Mouse (Mus musculus) neural tube, embryonic 14.5 days (tissue): ENCODE data around the gene Rhbg. TPM values are rescaled to one million over a fixed set of nuclear protein-coding genes. Genes with fewer than 3 reads are reported as not detected.

ENCODE experiments used
- ATAC-seq: fragments of 200-750 bp; cut with Nextera tagmentation; 2 replicates; pipeline ENCODE4 v1.8.0; 2017; ENCODE audit warnings: low read depth, mild to moderate bottlenecking, moderate TSS enrichment, moderate library complexity
- H3K27ac ChIP-seq: fragments of 300-500 bp; sonication (generic); 2 replicates; pipeline ENCODE4 v1.5.1; 2014; ENCODE audit warnings: low read depth, mild to moderate bottlenecking, control low read depth, low read length, moderate library complexity, mixed read lengths
- H3K27me3 ChIP-seq: fragments of 300-500 bp; sonication (generic); 2 replicates; pipeline ENCODE4 v1.6.1; 2014; ENCODE audit warnings: low read length; ENCODE audit not compliant: control insufficient read depth, insufficient read depth
- H3K36me3 ChIP-seq: fragments of 300-500 bp; sonication (generic); 2 replicates; pipeline ENCODE4 v1.6.1; 2014; ENCODE audit warnings: low read length, mixed read lengths; ENCODE audit not compliant: control insufficient read depth, insufficient read depth
- H3K4me1 ChIP-seq: fragments of 300-500 bp; sonication (generic); 2 replicates; pipeline ENCODE4 v1.6.1; 2014; ENCODE audit warnings: low read length; ENCODE audit not compliant: control insufficient read depth, insufficient read depth
- H3K4me2 ChIP-seq: fragments of 300-500 bp; sonication (generic); 2 replicates; pipeline ENCODE4 v1.6.1; 2014; ENCODE audit warnings: mild to moderate bottlenecking, low read depth, low read length, control low read depth
- H3K4me3 ChIP-seq: fragments of 300-500 bp; sonication (generic); 2 replicates; pipeline ENCODE4 v1.5.1; 2014; ENCODE audit warnings: low read depth, low read length, control low read depth, mixed read lengths
- H3K9ac ChIP-seq: fragments of 300-500 bp; sonication (generic); replicated peaks from 2 replicates; pipeline ENCODE4 v1.6.1; 2014; ENCODE audit warnings: low read depth, mild to moderate bottlenecking, control low read depth, low read length, mixed read lengths
- H3K9me3 ChIP-seq: fragments of 300-500 bp; sonication (generic); 2 replicates; pipeline ENCODE4 v1.6.1; 2016; ENCODE audit warnings: low read length; ENCODE audit not compliant: control insufficient read depth
- WGBS: fragments of 180-500 bp; shearing (Covaris S2); extraction: QIAGEN DNeasy Blood & Tissue Kit; methylation state at CpG from one replicate; pipeline ENCODE4 v1.1.7; 2014; 5-methylcytosine and 5-hydroxymethylcytosine counted together
- microRNA-seq: library from miRNA; unstranded; fragments of <30 nt; microRNA quantifications from one replicate; pipeline ENCODE4, GENCODE M21; 2016
- polyA plus RNA-seq: library from polyadenylated mRNA; unstranded; fragments of >200 nt; fragmentation: Nextera tagmentation; extraction: Ambion mirVana; gene quantifications from 2 replicates; pipeline ENCODE4 v1.2.1, GENCODE M21; 2014

The Rhbg gene
- polyA plus RNA-seq, 1 experiment from 2014 or later: 0.51 TPM

DNA sequence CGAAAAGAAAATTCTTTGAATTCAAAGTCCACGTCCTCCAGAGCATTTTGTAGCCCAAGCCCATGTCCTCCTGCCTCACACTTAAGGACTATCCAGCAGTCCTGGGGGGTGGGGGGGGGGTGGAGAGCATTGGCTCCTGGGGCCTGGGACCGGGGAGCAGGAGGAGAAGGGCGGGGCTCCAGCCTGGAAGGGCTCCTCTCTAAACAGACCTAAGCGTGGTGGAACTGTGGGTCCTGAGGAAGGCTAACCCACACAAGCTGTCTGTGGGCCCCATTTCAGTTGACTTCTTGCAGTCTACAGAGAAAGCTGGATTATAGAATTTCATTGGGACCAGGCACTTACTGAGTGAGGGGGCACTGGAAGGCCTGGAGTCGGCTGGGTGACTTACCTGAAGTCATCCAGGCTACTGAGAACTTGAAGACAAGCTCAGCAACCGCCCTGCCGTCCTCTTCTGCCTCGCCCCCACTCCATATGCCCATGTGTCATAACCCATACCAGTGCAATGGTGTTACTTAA lies 55.9 kb downstream of the Rhbg start:
- H3K9me3 ChIP-seq: no peaks in the 10 kb centered on the region
- no peaks in the 10 kb centered on the region for H3K36me3 ChIP-seq
- no peaks in the 10 kb centered on the region for H3K27me3 ChIP-seq
- peaks cover 26% of the 10 kb centered on the region for H3K4me1 ChIP-seq
- no peak overlapping the region for H3K9ac ChIP-seq
- peak overlapping the region; percentile 39; the same call in 1 of the 2 replicates for H3K4me2 ChIP-seq
- no peak overlapping the region for H3K4me3 ChIP-seq
- peak overlapping the region; percentile 53 for H3K27ac ChIP-seq
- no peak; the same call in 1 of the 2 replicates for ATAC-seq
- WGBS: 12% methylated on average over 9 of the region's 9 CpGs

DNA sequence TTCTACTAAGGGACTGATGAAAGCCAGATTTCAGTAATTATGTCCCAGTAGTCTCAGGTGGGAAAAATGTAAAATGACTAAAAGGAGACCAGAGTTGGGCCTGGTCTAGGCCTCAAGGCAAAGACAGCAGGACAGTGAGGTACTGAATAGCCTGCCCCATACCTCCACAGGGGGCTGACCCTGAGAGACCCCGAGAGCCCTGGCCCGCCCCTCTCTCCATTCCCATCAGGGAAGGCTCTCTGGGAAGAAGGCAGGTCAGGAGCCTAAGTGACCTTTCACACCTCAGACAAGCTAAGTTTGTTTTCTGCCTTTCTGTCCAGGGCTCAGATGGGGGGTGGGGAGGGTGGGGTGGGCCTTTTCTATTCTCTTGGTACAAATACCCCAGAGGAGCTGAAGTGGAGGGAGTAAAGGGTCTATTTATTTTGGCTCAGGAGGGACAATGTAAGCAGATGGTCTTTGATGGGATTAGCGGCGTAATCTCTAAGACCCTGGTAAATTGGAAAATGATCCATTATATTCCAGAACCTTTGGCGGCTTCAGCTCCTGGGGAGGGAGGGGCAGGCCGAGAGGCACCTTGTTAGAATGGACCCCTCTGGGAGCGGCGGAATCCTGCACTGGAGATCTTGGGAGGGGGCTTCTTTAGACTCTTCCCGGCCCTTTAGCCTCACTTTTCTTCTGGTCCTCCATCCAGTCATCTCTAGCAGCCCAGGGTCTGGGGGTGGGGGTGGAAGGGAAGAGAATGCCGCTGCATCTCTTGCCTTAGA lies 56.6 kb downstream of the Rhbg start:
- WGBS: 7% methylated on average over 9 of the region's 10 CpGs
- H3K36me3 ChIP-seq: no peaks in the 10 kb centered on the region
- H3K4me3 ChIP-seq: no peak overlapping the region
- peak overlapping the region; percentile 53 for H3K27ac ChIP-seq
- H3K9me3 ChIP-seq: no peaks in the 10 kb centered on the region
- H3K4me2 ChIP-seq: peak overlapping the region; percentile 39; the same call in 1 of the 2 replicates
- no peak for ATAC-seq
- no peaks in the 10 kb centered on the region for H3K27me3 ChIP-seq
- H3K4me1 ChIP-seq: peaks cover 23% of the 10 kb centered on the region
- no peak overlapping the region for H3K9ac ChIP-seq

Small RNAs within 50 kb of the gene (microRNA-seq; reads per million reads assigned to microRNA genes)
- gene Gm25641 (not detected), gene Mir3093 (24.2 reads per million, percentile 26 among the genes with 10 or more reads in this experiment), gene Mir9-1 (not detected)

Other genes with a start within 250 kb of the Rhbg start
- 0.39 and 0.76 TPM in 2 replicates for gene Hapln2, start 227.1 kb downstream of the Rhbg start, polyA plus RNA-seq
- 31.2 and 36.5 TPM in 2 replicates for gene Gpatch4, start 211.6 kb downstream of the Rhbg start, polyA plus RNA-seq
- 157 and 167 TPM in 2 replicates for gene Naxe, start 196.2 kb downstream of the Rhbg start, polyA plus RNA-seq
- not detected in 2 replicates for gene Ttc24, start 176.4 kb downstream of the Rhbg start, polyA plus RNA-seq
- gene Iqgap3, start 172.7 kb downstream of the Rhbg start, polyA plus RNA-seq: 1.2 and 2.5 TPM in 2 replicates
- gene Mef2d, start 112.3 kb downstream of the Rhbg start, polyA plus RNA-seq: 19.6 and 20.4 TPM in 2 replicates
- 0.72 TPM in 1 of 2 replicates, not detected in the other for gene Gm38392, start 32.5 kb upstream of the Rhbg start, polyA plus RNA-seq
- gene Tsacc, start 42.3 kb upstream of the Rhbg start, polyA plus RNA-seq: 8.1 and 9.0 TPM in 2 replicates
- 427 and 462 TPM in 2 replicates for gene Cct3, start 42.4 kb upstream of the Rhbg start, polyA plus RNA-seq
- gene Glmp, start 70.3 kb upstream of the Rhbg start, polyA plus RNA-seq: 65.0 and 76.4 TPM in 2 replicates
- gene Tmem79, start 81.4 kb upstream of the Rhbg start, polyA plus RNA-seq: 0.90 and 0.99 TPM in 2 replicates
- 47.6 and 49.0 TPM in 2 replicates for gene Smg5, start 81.6 kb upstream of the Rhbg start, polyA plus RNA-seq
- gene Paqr6, start 109.9 kb upstream of the Rhbg start, polyA plus RNA-seq: 0.35 and 1.6 TPM in 2 replicates
- 0.28 TPM in 1 of 2 replicates, not detected in the other for gene Bglap3, start 118.0 kb upstream of the Rhbg start, polyA plus RNA-seq
- not detected in 2 replicates for gene Bglap2, start 124.0 kb upstream of the Rhbg start, polyA plus RNA-seq
- not detected in 2 replicates for gene Bglap, start 129.8 kb upstream of the Rhbg start, polyA plus RNA-seq
- 19.3 and 22.2 TPM in 2 replicates for gene Pmf1, start 155.6 kb upstream of the Rhbg start, polyA plus RNA-seq
- 40.8 and 42.5 TPM in 2 replicates for gene Slc25a44, start 170.4 kb upstream of the Rhbg start, polyA plus RNA-seq
- gene Sema4a, start 206.5 kb upstream of the Rhbg start, polyA plus RNA-seq: 20.8 and 21.5 TPM in 2 replicates